Mouse (Mus musculus) limb, embryonic 10.5 days (tissue): ENCODE results near the gene Cir1. TPM values are rescaled to one million over a fixed set of nuclear protein-coding genes. Genes with fewer than 3 reads are reported as not detected.
A peak's percentile ranks its signal among the peaks of the same experiment; 100 is the strongest.

Experiments
- DNase-seq: peaks from one replicate; pipeline ENCODE4 v3.0.0-alpha.2; 2017; ENCODE audit warnings: low spot score
- H3K27ac ChIP-seq: fragments of 300-500 bp; sonication (generic); 2 replicates; pipeline ENCODE4 v1.5.1; 2016; ENCODE audit warnings: mild to moderate bottlenecking
- H3K27me3 ChIP-seq: fragments of 300-500 bp; sonication (generic); 2 replicates; pipeline ENCODE4 v1.6.1; 2016; ENCODE audit warnings: low read depth, mild to moderate bottlenecking; ENCODE audit not compliant: poor library complexity, severe bottlenecking
- H3K36me3 ChIP-seq: fragments of 300-500 bp; sonication (generic); 2 replicates; pipeline ENCODE4 v1.6.1; 2016; ENCODE audit warnings: mild to moderate bottlenecking, moderate library complexity
- H3K4me1 ChIP-seq: fragments of 300-500 bp; sonication (generic); 2 replicates; pipeline ENCODE4 v1.6.1; 2016
- H3K4me3 ChIP-seq: fragments of 300-500 bp; sonication (generic); 2 replicates; pipeline ENCODE4 v1.5.1; 2016; ENCODE audit warnings: mild to moderate bottlenecking, moderate library complexity
- H3K9me3 ChIP-seq: fragments of 300-500 bp; sonication (generic); replicated peaks from 2 replicates; pipeline ENCODE4 v1.6.1; 2016; ENCODE audit warnings: mild to moderate bottlenecking
- WGBS: fragments of 180-500 bp; shearing (Covaris S2); methylation state at CpG from one replicate; pipeline ENCODE4 v1.1.7; 2016; 5-methylcytosine and 5-hydroxymethylcytosine counted together
- polyA plus RNA-seq: library from polyadenylated mRNA; unstranded; fragments of >200 nt; fragmentation: Nextera tagmentation; extraction: Ambion mirVana; gene quantifications from 2 replicates; pipeline ENCODE4 v1.2.1, GENCODE M21; 2016

The Cir1 gene
- polyA plus RNA-seq, 1 experiment from 2014 or later = 14.3 TPM

DNA sequence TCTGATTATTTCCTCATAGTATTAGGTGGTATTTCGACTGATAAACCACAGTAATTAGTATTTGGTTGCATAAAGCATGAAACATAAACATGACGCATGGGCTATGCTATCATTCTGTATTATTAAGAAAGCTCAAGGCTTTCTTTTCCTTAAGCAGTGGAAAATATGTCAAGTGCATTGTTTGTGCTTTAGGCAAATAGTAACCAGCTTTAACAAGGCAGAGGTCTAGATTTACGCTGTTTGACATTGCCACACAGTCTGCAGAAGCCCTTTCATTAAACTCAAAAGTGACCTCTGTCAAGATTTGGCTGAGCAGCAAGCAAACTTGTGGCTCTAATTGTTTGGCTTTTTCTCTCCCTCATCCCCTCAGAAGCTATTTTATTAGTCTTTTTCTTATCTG lies 23.4 kb upstream of the Cir1 start:
- Histone ChIP-seq H3K4me3 (no peak overlapping the region), H3K27me3 (no peaks in the 10 kb centered on the region), H3K27ac (no peak overlapping the region), H3K4me1 (no peaks in the 10 kb centered on the region), H3K9me3 (no peaks in the 10 kb centered on the region), H3K36me3 (no peaks in the 10 kb centered on the region)
- no peak for DNase-seq
- 91% methylated on average over 3 of the region's 3 CpGs for WGBS

DNA sequence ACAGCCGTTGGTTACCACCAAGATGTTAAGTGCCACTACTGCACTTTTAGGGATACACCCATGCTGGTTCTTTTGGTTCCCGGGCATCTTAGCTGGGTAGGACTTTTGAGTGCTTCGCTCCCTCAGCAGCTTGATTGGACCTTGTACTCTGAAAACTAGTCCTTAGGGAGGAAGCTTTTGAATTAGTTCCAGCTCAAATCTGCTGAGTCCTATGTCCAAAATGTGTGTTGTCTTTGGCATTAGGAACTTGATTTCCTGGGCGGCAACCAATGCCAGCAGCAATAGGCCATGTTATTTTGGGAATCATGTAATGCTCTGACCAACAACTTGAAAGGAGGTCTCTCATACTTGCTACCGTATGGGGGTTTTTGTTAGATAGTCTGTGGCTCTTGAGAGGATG lies 13.4 kb upstream of the Cir1 start:
- no peak overlapping the region for H3K27ac ChIP-seq
- H3K36me3 ChIP-seq = no peaks in the 10 kb centered on the region
- 87% methylated on average over 5 of the region's 5 CpGs for WGBS
- H3K27me3 ChIP-seq = no peaks in the 10 kb centered on the region
- peaks cover 7% of the 10 kb centered on the region; the same call in 1 of the 2 replicates for H3K4me1 ChIP-seq
- no peak for DNase-seq
- H3K9me3 ChIP-seq = no peaks in the 10 kb centered on the region
- no peak overlapping the region for H3K4me3 ChIP-seq

DNA sequence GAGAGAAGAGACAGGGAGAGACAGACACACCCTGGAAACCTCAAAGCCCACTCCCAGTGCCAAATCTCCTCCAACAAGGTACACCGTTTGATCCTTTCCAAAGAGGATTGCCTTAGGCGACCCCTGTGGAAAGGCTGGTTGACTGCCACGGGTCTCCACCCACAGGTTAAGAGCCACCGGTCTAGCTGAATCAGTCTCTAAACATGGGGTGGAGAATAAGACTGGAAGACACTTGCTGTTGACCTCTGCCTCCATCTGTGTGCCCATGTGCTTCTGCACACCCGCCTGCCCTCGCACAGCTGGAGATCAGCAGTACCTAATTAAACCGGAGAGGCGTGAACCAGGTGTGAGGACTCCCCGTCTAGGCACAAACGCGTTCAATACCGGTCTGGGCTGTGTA lies 10.5 kb upstream of the Cir1 start:
- H3K9me3 ChIP-seq = no peaks in the 10 kb centered on the region
- no peaks in the 10 kb centered on the region for H3K27me3 ChIP-seq
- WGBS = 74% methylated on average over 12 of the region's 12 CpGs
- no peak overlapping the region for H3K4me3 ChIP-seq
- peaks cover 4% of the 10 kb centered on the region for H3K36me3 ChIP-seq
- peaks cover 7% of the 10 kb centered on the region; the same call in 1 of the 2 replicates for H3K4me1 ChIP-seq
- no peak overlapping the region for H3K27ac ChIP-seq
- no peak for DNase-seq

DNA sequence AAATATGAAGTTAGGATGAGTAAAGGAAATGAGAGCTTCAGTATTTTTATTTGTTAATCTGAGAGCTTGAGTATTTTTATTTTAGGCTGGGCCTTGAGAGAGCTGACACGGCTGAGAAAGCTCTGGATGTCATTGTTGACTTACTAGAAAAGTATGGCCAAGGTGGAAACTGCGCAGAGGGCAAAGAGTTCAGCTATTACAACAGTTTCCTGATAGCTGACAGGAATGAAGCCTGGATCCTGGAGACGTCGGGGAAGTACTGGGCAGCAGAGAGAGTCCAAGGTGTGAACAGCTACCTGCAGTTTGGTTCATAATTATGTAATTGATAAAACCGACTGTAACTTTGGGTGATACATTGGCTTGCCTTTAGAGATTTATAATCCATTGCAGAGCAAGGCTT lies 6.7 kb upstream of the Cir1 start:
- no peak overlapping the region for H3K27ac ChIP-seq
- no peak for DNase-seq

DNA sequence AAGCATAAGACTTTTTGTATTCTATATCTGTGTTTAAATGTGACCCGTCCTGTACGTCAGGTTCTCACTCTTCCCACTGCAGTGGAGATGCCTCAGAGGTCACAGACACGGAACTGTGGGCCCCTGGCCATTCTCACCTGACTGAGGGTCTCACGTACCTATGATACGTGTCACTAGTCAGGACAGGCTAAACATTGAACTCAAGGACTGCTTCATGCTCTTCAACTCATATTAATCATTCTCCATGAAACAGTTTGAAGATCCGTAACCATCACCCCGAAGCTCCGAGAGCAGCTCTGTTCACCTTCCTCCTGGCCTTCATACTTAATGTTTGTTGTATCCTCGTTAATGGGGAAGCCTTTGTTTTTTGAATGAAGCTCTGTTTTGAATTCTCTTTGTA lies 4.9 kb upstream of the Cir1 start:
- no peak for DNase-seq
- Histone ChIP-seq H3K4me1 (peaks cover 5% of the 10 kb centered on the region; the same call in 1 of the 2 replicates), H3K27ac (no peak overlapping the region), H3K9me3 (no peaks in the 10 kb centered on the region), H3K4me3 (no peak overlapping the region), H3K27me3 (no peaks in the 10 kb centered on the region), H3K36me3 (peaks cover 9% of the 10 kb centered on the region)
- WGBS = 94% methylated on average over 9 of the region's 9 CpGs

More for the DNA sequence above, 6.7 kb upstream of the Cir1 start:
- H3K4me1 ChIP-seq = peaks cover 7% of the 10 kb centered on the region; the same call in 1 of the 2 replicates
- no peak overlapping the region for H3K4me3 ChIP-seq
- peaks cover 9% of the 10 kb centered on the region for H3K36me3 ChIP-seq
- WGBS = 90% methylated on average over 5 of the region's 5 CpGs
- H3K9me3 ChIP-seq = no peaks in the 10 kb centered on the region
- H3K27me3 ChIP-seq = no peaks in the 10 kb centered on the region

DNA sequence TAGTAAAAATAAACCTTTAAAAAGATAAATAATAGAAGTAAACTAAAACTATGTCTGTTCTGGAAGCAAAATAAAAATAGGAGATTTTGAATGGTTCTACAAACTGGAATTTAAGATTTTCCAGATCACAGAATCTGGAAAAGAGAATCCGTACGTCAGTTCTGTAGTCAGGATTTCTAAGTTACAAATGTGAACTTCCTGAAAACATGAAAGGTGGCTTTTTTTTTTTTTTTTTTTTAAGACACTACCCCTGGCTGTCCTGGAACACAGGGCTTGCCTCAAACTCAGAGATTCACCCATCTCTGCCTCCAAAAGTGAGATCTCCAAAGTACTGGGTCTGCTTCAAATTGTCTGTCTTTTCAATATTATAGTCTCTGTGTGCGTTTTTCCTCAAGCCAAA lies 1.8 kb upstream of the Cir1 start:
- H3K4me1 ChIP-seq = peaks cover 8% of the 10 kb centered on the region
- no peak overlapping the region for H3K4me3 ChIP-seq
- no peak for DNase-seq
- no peak overlapping the region for H3K27ac ChIP-seq
- 91% methylated on average over 3 of the region's 3 CpGs for WGBS
- peaks cover 19% of the 10 kb centered on the region for H3K36me3 ChIP-seq
- H3K27me3 ChIP-seq = no peaks in the 10 kb centered on the region
- H3K9me3 ChIP-seq = no peaks in the 10 kb centered on the region

DNA sequence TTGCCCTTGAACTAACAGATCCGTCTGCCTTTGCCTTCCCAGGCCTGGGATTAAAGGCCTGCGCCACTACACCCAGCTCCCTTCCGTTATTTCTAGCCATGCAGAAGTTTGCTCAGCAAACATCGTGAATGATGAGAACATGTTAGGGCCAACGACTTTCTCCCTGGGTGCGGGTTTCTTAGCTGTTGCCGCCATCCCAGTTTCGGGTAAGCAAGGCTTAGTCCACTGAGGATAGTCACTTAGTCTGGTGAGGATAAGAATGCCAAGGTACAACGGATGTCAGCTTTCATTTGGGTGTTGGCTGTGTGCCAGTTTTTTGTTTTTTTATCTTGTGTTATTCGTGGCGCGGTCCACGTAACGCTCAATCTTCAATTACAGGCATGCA lies 608 bp upstream of the Cir1 start:
- peaks cover 8% of the 10 kb centered on the region for H3K4me1 ChIP-seq
- peak overlapping the region; percentile 76 for H3K4me3 ChIP-seq
- WGBS = 51% methylated on average over 14 of the region's 14 CpGs
- H3K27me3 ChIP-seq = no peaks in the 10 kb centered on the region
- peaks cover 26% of the 10 kb centered on the region for H3K36me3 ChIP-seq
- H3K27ac ChIP-seq = peak overlapping the region; percentile 74; the same call in 1 of the 2 replicates
- peak; percentile 43 for DNase-seq
- H3K9me3 ChIP-seq = no peaks in the 10 kb centered on the region

DNA sequence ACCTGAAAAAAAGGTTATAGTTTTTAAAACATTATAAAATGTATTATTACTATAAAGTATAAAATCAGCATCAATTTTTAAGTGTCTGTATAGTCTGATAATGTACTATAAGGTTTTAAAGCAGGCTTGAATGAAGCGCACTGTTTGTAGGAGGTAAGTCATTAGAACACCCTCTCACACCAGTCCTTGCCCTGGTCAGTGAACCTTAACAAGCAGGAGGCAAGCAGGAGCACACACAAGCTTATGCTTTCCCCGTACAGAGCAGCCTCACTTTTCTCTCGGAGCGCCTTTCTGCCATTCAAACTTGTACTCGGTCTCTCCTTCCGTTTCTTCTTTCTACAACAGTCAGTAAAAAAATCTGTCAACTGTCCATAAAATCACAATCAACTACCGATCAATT lies 6.5 kb downstream of the Cir1 start:
- Histone ChIP-seq H3K9me3 (no peaks in the 10 kb centered on the region), H3K27me3 (no peaks in the 10 kb centered on the region), H3K36me3 (peaks cover 76% of the 10 kb centered on the region), H3K4me1 (no peaks in the 10 kb centered on the region), H3K27ac (no peak overlapping the region), H3K4me3 (no peak overlapping the region)
- 94% methylated on average over 7 of the region's 7 CpGs for WGBS
- no peak for DNase-seq

DNA sequence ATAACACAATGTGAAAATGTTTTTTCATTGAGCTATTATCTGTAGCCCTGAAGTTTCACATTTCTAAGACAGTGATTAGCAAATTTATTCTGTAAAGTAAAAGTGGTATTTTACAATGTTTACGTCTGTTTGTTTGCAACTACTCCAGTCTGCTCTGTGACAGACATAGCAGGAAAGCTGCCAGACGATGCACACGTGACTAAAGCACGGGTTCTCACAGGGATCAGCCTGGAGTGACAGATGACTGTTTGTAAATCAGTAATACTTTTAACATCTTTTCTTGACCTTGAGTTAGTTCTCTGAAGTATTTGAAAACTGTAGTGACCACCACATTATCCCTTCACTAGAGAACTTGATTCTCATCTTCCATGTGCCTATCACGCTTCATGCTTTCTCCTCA lies 8.0 kb downstream of the Cir1 start:
- Histone ChIP-seq H3K36me3 (peaks cover 74% of the 10 kb centered on the region), H3K4me1 (no peaks in the 10 kb centered on the region), H3K4me3 (no peak overlapping the region), H3K27me3 (no peaks in the 10 kb centered on the region), H3K27ac (no peak overlapping the region), H3K9me3 (no peaks in the 10 kb centered on the region)
- WGBS = 93% methylated on average over 5 of the region's 5 CpGs
- no peak for DNase-seq

DNA sequence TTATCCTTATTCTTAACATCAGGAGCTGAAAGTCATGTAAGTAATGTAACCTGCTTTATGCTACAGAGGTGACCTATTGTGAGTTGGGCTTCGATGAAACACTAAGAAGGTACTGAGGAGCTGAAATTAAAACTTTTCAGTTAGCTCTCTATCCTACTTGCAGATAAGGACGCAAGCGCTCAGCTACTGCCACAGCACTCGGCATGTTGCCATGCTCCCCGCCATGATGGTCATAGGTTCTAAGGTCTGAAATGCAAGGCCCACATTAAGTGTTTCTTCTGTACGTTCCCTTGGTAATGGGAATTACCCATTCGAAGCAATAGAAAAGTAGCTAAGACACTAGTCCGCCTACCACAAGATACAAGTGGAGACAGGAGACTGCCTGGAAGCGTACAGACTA lies 9.8 kb downstream of the Cir1 start:
- DNase-seq = no peak
- H3K27ac ChIP-seq = no peak overlapping the region
- no peaks in the 10 kb centered on the region for H3K4me1 ChIP-seq
- H3K4me3 ChIP-seq = no peak overlapping the region
- H3K36me3 ChIP-seq = peaks cover 63% of the 10 kb centered on the region
- H3K27me3 ChIP-seq = no peaks in the 10 kb centered on the region
- 95% methylated on average over 9 of the region's 9 CpGs for WGBS
- H3K9me3 ChIP-seq = no peaks in the 10 kb centered on the region

DNA sequence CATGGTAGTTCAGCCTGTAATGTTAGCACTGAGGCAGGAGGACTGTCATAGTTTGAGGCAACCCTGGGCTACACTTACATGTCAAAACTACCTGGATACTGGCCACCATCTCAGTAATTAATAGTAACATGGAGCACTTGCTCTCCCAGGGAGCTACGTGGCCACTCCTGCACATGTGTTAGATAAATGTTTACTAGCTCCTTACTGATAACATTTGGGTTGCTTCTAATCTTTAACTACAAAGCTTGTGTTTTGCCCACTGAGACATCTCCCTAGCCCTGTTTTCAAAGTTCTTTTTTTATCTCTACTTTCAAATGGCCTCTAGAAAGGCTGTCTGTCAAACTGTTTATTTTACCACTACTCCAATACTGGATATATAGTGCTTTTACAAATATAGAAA lies 10.5 kb downstream of the Cir1 start:
- H3K36me3 ChIP-seq = peaks cover 56% of the 10 kb centered on the region
- H3K27ac ChIP-seq = no peak overlapping the region
- WGBS = 89% methylated on average over 1 of the region's 1 CpGs
- DNase-seq = no peak
- H3K27me3 ChIP-seq = no peaks in the 10 kb centered on the region
- H3K9me3 ChIP-seq = no peaks in the 10 kb centered on the region
- H3K4me1 ChIP-seq = no peaks in the 10 kb centered on the region
- no peak overlapping the region for H3K4me3 ChIP-seq

DNA sequence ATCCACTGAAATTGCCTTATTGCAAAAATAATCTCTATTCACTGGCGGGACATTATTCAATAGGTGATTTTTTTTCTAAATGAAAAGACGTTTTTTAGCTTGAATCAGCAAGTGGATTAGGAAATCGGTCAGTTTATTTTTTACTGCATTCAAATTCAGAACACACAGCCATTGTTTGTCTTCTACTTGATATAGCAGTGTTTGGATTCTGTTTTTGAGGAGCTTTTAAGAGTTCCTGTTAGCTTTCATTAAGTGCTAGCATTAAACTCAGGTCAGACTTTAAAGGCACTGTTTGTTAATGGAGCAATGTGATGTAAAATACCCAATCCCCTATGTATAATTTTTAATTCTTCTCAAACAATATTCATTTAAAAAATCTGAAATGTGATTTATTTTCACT lies 13.7 kb downstream of the Cir1 start:
- H3K9me3 ChIP-seq = no peaks in the 10 kb centered on the region
- H3K27ac ChIP-seq = no peak overlapping the region
- peaks cover 41% of the 10 kb centered on the region for H3K36me3 ChIP-seq
- no peaks in the 10 kb centered on the region for H3K27me3 ChIP-seq
- no peaks in the 10 kb centered on the region for H3K4me1 ChIP-seq
- 91% methylated on average over 3 of the region's 3 CpGs for WGBS
- DNase-seq = no peak
- no peak overlapping the region for H3K4me3 ChIP-seq

DNA sequence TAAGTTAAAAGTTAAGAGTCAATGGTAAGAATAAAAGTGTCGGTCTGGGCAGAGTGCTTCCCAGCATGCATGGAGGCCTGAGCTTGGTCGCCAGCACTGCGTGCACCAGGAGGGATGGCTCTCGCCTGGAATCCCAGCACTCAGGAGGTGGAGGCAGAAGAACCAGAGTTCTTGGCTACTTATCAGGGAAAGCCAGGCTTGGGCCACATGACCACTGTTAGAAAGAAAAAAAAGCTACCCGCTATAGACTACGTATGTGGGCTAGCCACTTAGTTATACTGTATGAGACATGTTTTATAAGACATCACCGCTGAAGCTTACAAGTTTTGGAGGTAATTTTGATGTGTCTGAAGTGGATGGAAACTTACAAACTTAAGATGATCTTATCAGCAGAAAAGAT lies 14.3 kb downstream of the Cir1 start:
- Histone ChIP-seq H3K36me3 (peaks cover 39% of the 10 kb centered on the region), H3K4me3 (no peak overlapping the region), H3K4me1 (no peaks in the 10 kb centered on the region), H3K27ac (no peak overlapping the region), H3K9me3 (no peaks in the 10 kb centered on the region), H3K27me3 (no peaks in the 10 kb centered on the region)
- WGBS = 87% methylated on average over 7 of the region's 7 CpGs
- no peak for DNase-seq

DNA sequence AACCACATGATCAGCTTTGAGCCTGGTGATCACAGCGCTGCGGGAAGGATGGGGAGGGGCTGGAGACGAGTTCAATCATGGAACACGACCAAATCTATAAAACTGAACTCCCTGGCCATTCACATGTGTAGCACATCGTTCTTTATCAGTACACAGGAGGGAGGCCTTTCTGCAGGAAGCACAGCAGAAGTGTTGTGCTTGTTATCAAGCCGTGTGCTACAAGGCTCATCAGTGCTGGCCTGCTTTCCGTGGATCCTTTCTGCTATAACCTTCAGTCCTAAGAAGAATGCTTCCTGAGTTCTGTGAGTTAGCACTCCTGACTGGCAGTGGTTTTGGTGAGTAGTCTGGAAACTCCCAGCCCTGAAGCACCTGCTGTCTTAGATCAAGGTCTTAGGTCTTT lies 17.5 kb downstream of the Cir1 start:
- no peaks in the 10 kb centered on the region for H3K4me1 ChIP-seq
- WGBS = 85% methylated on average over 7 of the region's 7 CpGs
- H3K4me3 ChIP-seq = no peak overlapping the region
- no peaks in the 10 kb centered on the region for H3K27me3 ChIP-seq
- no peak overlapping the region for H3K27ac ChIP-seq
- H3K9me3 ChIP-seq = no peaks in the 10 kb centered on the region
- H3K36me3 ChIP-seq = peaks cover 36% of the 10 kb centered on the region
- DNase-seq = no peak
